Mouse (Mus musculus): ENCODE measurements around the gene Cyp11a1. TPM values are rescaled to one million over a fixed set of nuclear protein-coding genes. Genes with fewer than 3 reads are reported as not detected.

Gene Cyp11a1
- polyA plus RNA-seq, 1 experiment from 2014 or later = not detected

DNA sequence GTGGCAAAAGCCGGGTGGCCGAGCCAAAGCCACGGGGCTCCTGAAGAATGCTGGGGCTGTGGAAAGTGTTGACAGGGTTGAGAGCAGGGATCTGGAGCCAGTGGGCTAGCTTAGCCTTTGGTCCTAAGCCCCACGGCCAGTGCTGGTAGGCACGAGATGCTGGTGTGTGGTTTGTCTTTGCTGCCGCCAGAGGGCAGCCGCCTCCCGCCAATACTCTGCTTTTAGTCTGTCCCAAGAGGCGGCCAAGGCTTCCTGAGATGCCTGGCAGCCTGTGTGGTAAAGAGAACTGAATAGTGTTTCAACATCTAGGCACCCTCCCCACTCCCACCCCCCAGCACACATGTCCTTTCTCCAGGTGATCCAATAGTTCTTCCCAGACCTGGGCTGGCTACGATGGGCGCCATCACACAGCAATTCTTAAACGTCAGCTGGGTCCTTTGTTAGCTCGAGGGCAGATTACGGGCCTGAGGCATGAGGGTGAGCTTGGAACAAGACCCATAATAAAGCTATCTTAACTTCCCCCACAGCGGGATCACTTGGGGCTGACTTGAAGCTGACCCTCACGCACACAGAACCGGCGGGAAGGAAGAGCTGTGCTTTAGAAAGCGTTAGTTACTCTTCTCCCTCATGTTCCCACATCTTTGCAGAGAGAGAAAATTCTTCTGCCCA, 32.4 kb downstream of the Cyp11a1 start:
- no peaks in the 10 kb centered on the region for H3K36me3 ChIP-seq (replicated peaks)
- DNase-seq (ENCODE audit: low spot score) = peak; percentile 87
- peaks cover 50% of the 10 kb centered on the region for H3K27me3 ChIP-seq (replicated peaks; ENCODE audit: low read depth, poor library complexity, severe bottlenecking)
- H3K4me1 ChIP-seq = peaks cover 59% of the 10 kb centered on the region
- H3K9me3 ChIP-seq = no peaks in the 10 kb centered on the region
- no peak overlapping the region for H3K4me3 ChIP-seq
- peak overlapping the region; percentile 64 for H3K27ac ChIP-seq (replicated peaks)
- WGBS = 23% methylated on average over 19 of the region's 19 CpGs

DNA sequence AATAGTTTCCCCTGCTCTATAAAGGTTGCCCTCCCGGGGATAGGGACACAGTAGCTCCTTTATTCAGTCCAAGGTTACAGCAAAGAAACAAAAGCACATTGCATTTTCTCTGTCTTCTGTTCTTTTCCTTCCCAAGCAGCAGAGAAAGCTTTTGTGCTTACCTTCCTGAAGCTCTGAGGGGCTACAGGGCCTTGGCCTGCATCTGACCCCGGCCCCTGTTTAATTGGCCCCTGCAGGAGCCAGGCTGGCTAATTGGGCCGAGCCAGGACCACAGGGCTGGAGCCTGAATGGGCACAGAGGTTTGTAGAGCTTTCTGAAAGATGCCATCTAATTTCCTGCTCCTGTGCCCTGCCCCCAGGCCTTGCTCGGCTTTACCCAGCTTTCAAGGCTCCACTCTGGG, 34.8 kb downstream of the Cyp11a1 start:
- H3K27ac ChIP-seq (replicated peaks) = peak overlapping the region; percentile 83
- WGBS = 15% methylated on average over 4 of the region's 4 CpGs
- H3K27me3 ChIP-seq (replicated peaks; ENCODE audit: low read depth, poor library complexity, severe bottlenecking) = peaks cover 58% of the 10 kb centered on the region
- H3K4me3 ChIP-seq = no peak overlapping the region
- peak; percentile 65 for DNase-seq (ENCODE audit: low spot score)
- no peaks in the 10 kb centered on the region for H3K9me3 ChIP-seq
- H3K4me1 ChIP-seq = peaks cover 82% of the 10 kb centered on the region
- H3K36me3 ChIP-seq (replicated peaks) = no peaks in the 10 kb centered on the region

DNA sequence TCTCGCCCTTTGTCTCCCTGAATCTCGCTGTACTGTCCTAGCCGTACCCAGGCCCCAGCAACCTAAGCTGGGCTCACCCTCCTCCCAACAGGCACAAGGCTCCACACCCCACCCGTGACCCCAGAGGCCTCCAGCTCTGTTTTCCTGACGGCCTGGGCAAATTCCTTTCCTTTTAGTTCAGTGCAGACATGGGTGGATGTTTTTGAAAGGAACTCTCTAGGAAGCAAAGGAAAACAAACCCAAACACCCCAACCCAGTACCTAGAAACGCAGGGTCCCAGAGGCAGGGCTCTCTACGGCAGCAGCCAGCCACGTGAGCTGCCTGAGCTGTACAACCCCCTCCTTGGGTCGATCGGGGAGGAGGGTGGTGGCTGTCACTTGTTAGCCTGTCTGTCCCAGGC, 36.2 kb downstream of the Cyp11a1 start:
- H3K4me1 ChIP-seq = peaks cover 95% of the 10 kb centered on the region
- peaks cover 54% of the 10 kb centered on the region for H3K27me3 ChIP-seq (replicated peaks; ENCODE audit: low read depth, poor library complexity, severe bottlenecking)
- no peaks in the 10 kb centered on the region for H3K9me3 ChIP-seq
- H3K4me3 ChIP-seq = no peak overlapping the region
- peak; percentile 47 for DNase-seq (ENCODE audit: low spot score)
- H3K27ac ChIP-seq (replicated peaks) = peak overlapping the region; percentile 83
- WGBS = 17% methylated on average over 10 of the region's 10 CpGs
- H3K36me3 ChIP-seq (replicated peaks) = no peaks in the 10 kb centered on the region

DNA sequence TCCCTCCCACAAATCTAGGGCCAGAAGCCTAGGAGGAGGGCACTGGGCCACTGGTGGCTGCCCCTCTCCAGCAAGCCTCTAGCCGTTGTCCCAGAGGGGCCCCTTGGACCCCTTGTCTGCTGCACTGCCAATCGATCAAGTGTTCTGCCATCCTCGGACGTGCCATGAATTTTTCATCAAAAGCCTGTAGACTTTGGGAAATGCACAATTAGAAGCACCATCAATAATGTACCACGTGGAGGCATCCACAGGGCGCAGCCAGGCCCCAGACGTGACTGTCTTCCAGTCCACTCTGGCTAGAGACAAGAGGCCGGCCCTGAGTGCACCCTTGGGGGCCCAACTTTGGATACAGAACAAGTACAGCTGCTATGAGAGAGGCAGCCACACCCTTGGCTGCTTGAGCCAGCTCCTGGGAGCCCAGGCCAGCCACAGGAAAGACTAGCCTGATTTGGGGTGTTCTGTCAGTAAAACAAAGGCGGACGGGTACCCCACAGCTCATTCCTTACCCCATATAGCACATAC, 37.3 kb downstream of the Cyp11a1 start:
- Histone ChIP-seq H3K4me1 (peaks cover 98% of the 10 kb centered on the region), H3K4me3 (no peak overlapping the region), H3K9me3 (no peaks in the 10 kb centered on the region), H3K36me3 (replicated peaks) (no peaks in the 10 kb centered on the region), H3K27ac (replicated peaks) (peak overlapping the region; percentile 83), H3K27me3 (replicated peaks; ENCODE audit: low read depth, poor library complexity, severe bottlenecking) (peaks cover 54% of the 10 kb centered on the region)
- no peak for DNase-seq (ENCODE audit: low spot score)
- WGBS = 87% methylated on average over 10 of the region's 10 CpGs

DNA sequence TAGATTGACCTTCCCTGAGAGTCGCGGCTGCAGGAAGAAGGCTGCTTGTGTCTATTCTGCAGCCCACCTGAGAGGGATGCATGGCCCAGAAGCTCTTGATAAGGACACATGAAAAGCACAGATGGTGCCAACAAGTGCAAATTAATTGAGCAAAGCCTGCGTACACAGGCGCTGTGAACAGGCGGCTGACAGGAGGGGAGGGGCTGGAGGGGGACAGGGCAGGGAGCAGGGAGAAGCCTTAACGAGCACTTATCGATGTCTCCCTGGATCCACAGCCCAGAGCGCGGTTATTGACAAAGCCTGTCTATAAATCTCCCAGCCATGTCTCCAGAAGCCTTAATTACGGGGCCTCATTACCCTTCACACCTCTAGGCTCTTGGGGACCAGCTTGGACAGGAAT, 38.6 kb downstream of the Cyp11a1 start:
- WGBS = 31% methylated on average over 10 of the region's 10 CpGs
- Histone ChIP-seq H3K27ac (replicated peaks) (peak overlapping the region; percentile 77), H3K4me3 (no peak overlapping the region), H3K36me3 (replicated peaks) (no peaks in the 10 kb centered on the region), H3K9me3 (no peaks in the 10 kb centered on the region), H3K27me3 (replicated peaks; ENCODE audit: low read depth, poor library complexity, severe bottlenecking) (peaks cover 53% of the 10 kb centered on the region), H3K4me1 (peaks cover 97% of the 10 kb centered on the region)
- no peak for DNase-seq (ENCODE audit: low spot score)

DNA sequence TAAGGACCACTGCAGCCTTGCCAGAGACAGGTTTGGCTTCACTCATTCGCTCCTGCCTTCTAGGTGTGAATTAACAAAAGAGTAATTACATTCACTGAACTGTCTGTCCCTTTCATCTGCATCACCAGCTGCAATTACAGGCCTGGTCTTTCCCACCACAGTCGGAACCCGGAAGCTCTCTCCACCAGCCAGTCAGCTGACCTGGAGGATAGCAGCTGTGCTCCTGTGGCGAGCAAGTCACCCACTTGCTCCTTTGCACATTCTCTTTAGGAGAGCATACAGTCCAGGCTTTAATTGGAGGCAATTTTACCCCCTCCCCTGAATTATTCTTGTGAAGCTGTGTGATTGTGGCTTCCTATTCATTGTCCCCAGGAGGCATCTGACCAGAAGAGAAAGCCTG, 39.4 kb downstream of the Cyp11a1 start:
- Histone ChIP-seq H3K4me3 (no peak overlapping the region), H3K4me1 (peaks cover 91% of the 10 kb centered on the region), H3K27ac (replicated peaks) (peak overlapping the region; percentile 77), H3K27me3 (replicated peaks; ENCODE audit: low read depth, poor library complexity, severe bottlenecking) (peaks cover 61% of the 10 kb centered on the region), H3K36me3 (replicated peaks) (no peaks in the 10 kb centered on the region), H3K9me3 (no peaks in the 10 kb centered on the region)
- DNase-seq (ENCODE audit: low spot score) = no peak
- 22% methylated on average over 4 of the region's 4 CpGs for WGBS

DNA sequence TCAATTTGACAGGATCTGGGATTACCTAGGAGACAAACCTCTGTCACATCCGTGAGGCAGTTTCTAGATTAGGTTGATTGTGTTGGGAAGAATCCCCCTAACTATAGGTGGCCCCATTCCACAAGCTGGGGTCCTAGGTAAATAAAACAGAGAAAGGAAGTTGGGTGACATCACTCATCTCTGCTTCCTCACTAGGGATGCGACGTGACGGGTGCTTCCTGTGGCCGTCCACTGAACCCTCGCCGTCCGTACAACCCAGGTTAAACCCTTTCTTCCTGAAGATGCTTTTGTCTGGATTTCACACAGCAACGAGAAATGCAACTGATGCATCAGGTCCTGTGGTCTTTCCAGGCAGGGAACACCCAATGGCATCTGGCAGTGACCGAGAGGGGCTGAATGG, 40.9 kb downstream of the Cyp11a1 start:
- Histone ChIP-seq H3K4me1 (peaks cover 86% of the 10 kb centered on the region), H3K27me3 (replicated peaks; ENCODE audit: low read depth, poor library complexity, severe bottlenecking) (peaks cover 75% of the 10 kb centered on the region), H3K27ac (replicated peaks) (0 out of 2 replicates have a peak overlapping the region, but pooled peaks have one; percentile 77), H3K36me3 (replicated peaks) (no peaks in the 10 kb centered on the region), H3K9me3 (no peaks in the 10 kb centered on the region), H3K4me3 (no peak overlapping the region)
- no peak for DNase-seq (ENCODE audit: low spot score)
- WGBS = 78% methylated on average over 10 of the region's 10 CpGs

- Histone ChIP-seq H3K4me3 (no peak overlapping the region), H3K36me3 (replicated peaks) (no peaks in the 10 kb centered on the region), H3K27ac (replicated peaks) (peak overlapping the region; percentile 77), H3K27me3 (replicated peaks; ENCODE audit: low read depth, poor library complexity, severe bottlenecking) (peaks cover 86% of the 10 kb centered on the region), H3K9me3 (no peaks in the 10 kb centered on the region), H3K4me1 (peaks cover 86% of the 10 kb centered on the region)
- WGBS = 24% methylated on average over 6 of the region's 6 CpGs
- DNase-seq (ENCODE audit: low spot score) = no peak
Observed at GRCm38 (mm10) chr9:58048621-58049020, 42.4 kb downstream of the Cyp11a1 start.

GRCm38 (mm10) chr9:58049186-58049585, 43.0 kb downstream of the Cyp11a1 start:
- Histone ChIP-seq H3K36me3 (replicated peaks) (no peaks in the 10 kb centered on the region), H3K4me1 (peaks cover 86% of the 10 kb centered on the region), H3K4me3 (no peak overlapping the region), H3K27me3 (replicated peaks; ENCODE audit: low read depth, poor library complexity, severe bottlenecking) (peaks cover 87% of the 10 kb centered on the region), H3K27ac (replicated peaks) (peak overlapping the region; percentile 77), H3K9me3 (no peaks in the 10 kb centered on the region)
- DNase-seq (ENCODE audit: low spot score) = no peak
- 53% methylated on average over 6 of the region's 6 CpGs for WGBS

- no peaks in the 10 kb centered on the region for H3K36me3 ChIP-seq (replicated peaks)
- peaks cover 87% of the 10 kb centered on the region for H3K27me3 ChIP-seq (replicated peaks; ENCODE audit: low read depth, poor library complexity, severe bottlenecking)
- 0 out of 2 replicates have a peak overlapping the region, but pooled peaks have one; percentile 77 for H3K27ac ChIP-seq (replicated peaks)
- no peak for DNase-seq (ENCODE audit: low spot score)
- WGBS = 83% methylated on average over 7 of the region's 7 CpGs
- no peaks in the 10 kb centered on the region for H3K9me3 ChIP-seq
- no peak overlapping the region for H3K4me3 ChIP-seq
- peaks cover 85% of the 10 kb centered on the region for H3K4me1 ChIP-seq
Observed at GRCm38 (mm10) chr9:58049861-58050260, 43.6 kb downstream of the Cyp11a1 start.

GRCm38 (mm10) chr9:58051937-58052336, 45.7 kb downstream of the Cyp11a1 start:
- H3K27ac ChIP-seq (replicated peaks) = no peak overlapping the region

DNA sequence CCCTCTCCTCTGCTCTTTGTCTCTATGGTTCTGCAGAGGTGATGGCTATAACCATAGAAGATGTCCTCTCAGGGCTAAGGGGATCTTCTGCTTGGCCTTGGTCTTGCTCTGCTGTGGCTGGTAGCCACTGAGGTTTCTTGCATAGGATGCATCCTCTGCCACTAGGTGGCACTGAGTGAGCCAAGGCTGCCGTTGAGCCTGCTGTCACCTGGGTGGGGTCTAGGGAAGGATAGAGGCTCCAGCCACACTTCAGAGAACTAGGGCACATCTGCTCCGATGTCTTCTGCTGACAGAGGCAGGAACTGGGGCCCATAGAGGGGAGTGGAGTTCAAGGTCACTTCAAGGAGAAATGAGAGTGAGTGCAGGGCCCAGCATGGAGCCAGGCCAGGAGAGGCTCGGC, 46.9 kb downstream of the Cyp11a1 start:
- DNase-seq (ENCODE audit: low spot score) = peak; percentile 75
- Histone ChIP-seq H3K27ac (replicated peaks) (peak overlapping the region; percentile 65; the same call in 1 of the 2 replicates), H3K4me1 (peaks cover 69% of the 10 kb centered on the region), H3K27me3 (replicated peaks; ENCODE audit: low read depth, poor library complexity, severe bottlenecking) (peaks cover 69% of the 10 kb centered on the region), H3K4me3 (no peak overlapping the region), H3K9me3 (no peaks in the 10 kb centered on the region), H3K36me3 (replicated peaks) (no peaks in the 10 kb centered on the region)
- 15% methylated on average over 3 of the region's 3 CpGs for WGBS

More at GRCm38 (mm10) chr9:58051937-58052336, 45.7 kb downstream of the Cyp11a1 start:
- H3K27me3 ChIP-seq (replicated peaks; ENCODE audit: low read depth, poor library complexity, severe bottlenecking) = peaks cover 78% of the 10 kb centered on the region
- no peaks in the 10 kb centered on the region for H3K36me3 ChIP-seq (replicated peaks)
- no peak for DNase-seq (ENCODE audit: low spot score)
- H3K4me1 ChIP-seq = peaks cover 81% of the 10 kb centered on the region
- H3K4me3 ChIP-seq = no peak overlapping the region
- H3K9me3 ChIP-seq = no peaks in the 10 kb centered on the region
- 31% methylated on average over 5 of the region's 5 CpGs for WGBS

GRCm38 (mm10) chr9:58053544-58053943, 47.3 kb downstream of the Cyp11a1 start:
- no peaks in the 10 kb centered on the region for H3K36me3 ChIP-seq (replicated peaks)
- H3K27ac ChIP-seq (replicated peaks) = peak overlapping the region; percentile 65
- H3K27me3 ChIP-seq (replicated peaks; ENCODE audit: low read depth, poor library complexity, severe bottlenecking) = peaks cover 65% of the 10 kb centered on the region
- H3K4me3 ChIP-seq = no peak overlapping the region
- H3K4me1 ChIP-seq = peaks cover 65% of the 10 kb centered on the region
- H3K9me3 ChIP-seq = no peaks in the 10 kb centered on the region
- 45% methylated on average over 3 of the region's 3 CpGs for WGBS
- DNase-seq (ENCODE audit: low spot score) = no peak
